Mouse (Mus musculus): ENCODE data around the gene Slc41a2.

- TF ChIP-seq POLR2A (IDR thresholded peaks at IDR 0.05; ENCODE audit: control insufficient read depth, low read depth, low read length) (no peak), CTCF (IDR thresholded peaks at IDR 0.05; ENCODE audit: control insufficient read depth, insufficient read depth, insufficient replicate concordance, low read depth, low read length) (no peak)
Observed at GRCm38 (mm10) chr10:83383863-83384262, 46.2 kb upstream of the Slc41a2 start.
